19 mouse cellular contexts compared by ENCODE assay signal in genomic region chr8:117182746-117183145, GRCm38 (mm10). TPM values are rescaled to one million over a fixed set of nuclear protein-coding genes. Genes with fewer than 3 reads are reported as not detected.
DNase-seq lines count a peak whose midpoint lies in the region; ATAC-seq and TF ChIP-seq lines count a peak whose summit lies in the region.
"Had no signal": no experiment of that assay in that cellular context is flagged by ENCODE, and none has a peak within 500 bp of the region (broad histone marks: within the 10 kb centered on the region; RNA-seq: fewer than 3 reads in every experiment).

No protein-coding gene starts in this region.

- whole genome bisulfite sequencing in kidney, postnatal 0 days, result 96% methylated on average over 4 of the region's 4 CpGs
- WGBS in stomach, postnatal 0 days, result over 99% methylated on average over 4 of the region's 4 CpGs

- H3K4me1 ChIP-seq in kidney, postnatal 0 days (replicated peaks; ENCODE audit: insufficient read depth, low read length), result no peaks in the 10 kb centered on the region
- no peaks in the 10 kb centered on the region for H3K4me1 ChIP-seq in stomach, postnatal 0 days (replicated peaks; ENCODE audit: control insufficient read depth, insufficient read depth)
- H3K4me1 ChIP-seq: forebrain, embryonic 15.5 days; hindbrain, embryonic 15.5 days; midbrain, embryonic 10.5 days had no signal

- H3K9ac ChIP-seq in kidney, postnatal 0 days (ENCODE audit: low read depth, low read length), result no peak overlapping the region
- H3K9ac ChIP-seq in stomach, postnatal 0 days (ENCODE audit: low read length), result no peak overlapping the region
- H3K9ac ChIP-seq: forebrain, embryonic 15.5 days; hindbrain, embryonic 15.5 days had no signal

- H3K9me3 ChIP-seq in kidney, postnatal 0 days (replicated peaks; ENCODE audit: low read length), result no peaks in the 10 kb centered on the region
- no peaks in the 10 kb centered on the region for H3K9me3 ChIP-seq in stomach, postnatal 0 days (ENCODE audit: control insufficient read depth, low read length)
- H3K9me3 ChIP-seq: forebrain, embryonic 15.5 days; hindbrain, embryonic 15.5 days; midbrain, embryonic 10.5 days had no signal

- ATAC-seq in kidney, postnatal 0 days (replicated peaks; ENCODE audit: low FRiP score, low read depth), result no peak
- ATAC-seq in stomach, postnatal 0 days (ENCODE audit: low FRiP score, low TSS enrichment), result no peak
- ATAC-seq: activated CD4-positive, CD25-positive, alpha-beta regulatory T cell, adult 4 months; forebrain, embryonic 15.5 days had no signal

- TF ChIP-seq CTCF in kidney, postnatal 0 days (IDR thresholded peaks at IDR 0.05; ENCODE audit: low read depth), result peak; percentile 35; the same call in 1 of the 2 replicates
- TF ChIP-seq CTCF in stomach, postnatal 0 days (IDR thresholded peaks at IDR 0.05; ENCODE audit: low read depth), result peak; percentile 55

- TF ChIP-seq EP300 in stomach, postnatal 0 days (optimal IDR thresholded peaks at IDR 0.05), result no peak

- no peaks in the 10 kb centered on the region for H3K27me3 ChIP-seq in kidney, postnatal 0 days (ENCODE audit: insufficient read depth, low read length)
- no peaks in the 10 kb centered on the region for H3K27me3 ChIP-seq in stomach, postnatal 0 days (ENCODE audit: control insufficient read depth, insufficient read depth, low read length)
- H3K27me3 ChIP-seq: forebrain, embryonic 15.5 days; hindbrain, embryonic 15.5 days had no signal

- DNase-seq in kidney, postnatal 0 days (ENCODE audit: low spot score), result no peak
- no peak for DNase-seq in kidney, adult 8-10 months
- DNase-seq in thymus, postnatal 4 days, result peak; percentile 46
- no peak for DNase-seq in thymus, postnatal 10 days (ENCODE audit: low spot score in 2 of 2)
- DNase-seq in R1 (ENCODE audit: low read depth, low spot score), result peak; percentile 64
- no peak for DNase-seq in stomach, postnatal 0 days (ENCODE audit: low spot score)
- no peak for DNase-seq in frontal cortex, postnatal 10 days (ENCODE audit: low spot score in 2 of 2)
- no peak for DNase-seq in yolk sac, embryonic 10.5 days (ENCODE audit: low spot score)
- DNase-seq: cerebellum, adult 11 months; gastrocnemius, postnatal 25 days; left cerebral cortex, postnatal 4 days; lung, adult 18-20 months; right cerebral cortex, postnatal 25 days; thymus, postnatal 25 days had no signal

- H3K27ac ChIP-seq in kidney, postnatal 0 days, result no peak overlapping the region
- no peak overlapping the region for H3K27ac ChIP-seq in stomach, postnatal 0 days (replicated peaks)
- H3K27ac ChIP-seq: forebrain, embryonic 15.5 days; hindbrain, embryonic 15.5 days; midbrain, embryonic 10.5 days had no signal

- no peak overlapping the region for H3K4me3 ChIP-seq in kidney, postnatal 0 days (replicated peaks; ENCODE audit: low read depth, low read length)
- H3K4me3 ChIP-seq in stomach, postnatal 0 days (ENCODE audit: low read depth, low read length), result no peak overlapping the region
- H3K4me3 ChIP-seq: forebrain, embryonic 15.5 days; hindbrain, embryonic 15.5 days; midbrain, embryonic 10.5 days; myocyte had no signal

- H3K4me2 ChIP-seq in kidney, postnatal 0 days (ENCODE audit: low read length), result no peak overlapping the region
- H3K4me2 ChIP-seq in stomach, postnatal 0 days (replicated peaks; ENCODE audit: low read depth), result no peak overlapping the region
- H3K4me2 ChIP-seq: forebrain, embryonic 15.5 days; hindbrain, embryonic 15.5 days had no signal

- H3K36me3 ChIP-seq in kidney, postnatal 0 days (ENCODE audit: insufficient read depth, low read length), result peaks cover 10% of the 10 kb centered on the region; the same call in 1 of the 2 replicates
- peaks cover 13% of the 10 kb centered on the region for H3K36me3 ChIP-seq in stomach, postnatal 0 days (ENCODE audit: control insufficient read depth, insufficient read depth, low read length)

RNA-seq across cellular contexts. Expression of gene Gan, which starts 24.8 kb away (rescaled TPM):
- 1.1 and 1.2 TPM in 2 replicates for polyA plus RNA-seq in kidney, postnatal 0 days (2015; fragmentation: Nextera tagmentation; extraction: Ambion mirVana)
- 1.5 and 2.4 TPM in 2 replicates for polyA plus RNA-seq in stomach, postnatal 0 days (2015; fragmentation: Nextera tagmentation; extraction: Ambion mirVana)

Comparison
In these comparisons a context has a peak if more than half of its experiments do, and no peak if none do; other contexts are left out.
1. DNase-seq: peak in thymus, postnatal 4 days (single experiment) and R1 (single experiment); none in kidney, postnatal 0 days (single experiment), kidney, adult 8-10 months (0 of 2), thymus, postnatal 10 days (0 of 2), stomach, postnatal 0 days (single experiment), frontal cortex, postnatal 10 days (0 of 2) and yolk sac, embryonic 10.5 days (single experiment).